Mouse (Mus musculus): ENCODE measurements around the gene Mtmr6.

- TF ChIP-seq POLR2A (IDR thresholded peaks at IDR 0.05; ENCODE audit: low read depth, low read length) (no peak), CTCF (IDR thresholded peaks at IDR 0.05; ENCODE audit: borderline replicate concordance, insufficient read depth, low read length) (no peak)
Measured at GRCm38 (mm10) chr14:60217616-60218015, 47.4 kb upstream of the Mtmr6 start.

Measured in embryonic fibroblast, embryonic 13.5 days (primary cell).